Mouse (Mus musculus): ENCODE data around the gene Npw.
"Not testable (repeated sequence)": the region's sequence is repeated elsewhere in the genome, so short reads cannot be mapped to it uniquely, and the experiment has no call there.

Gene Npw

DNA sequence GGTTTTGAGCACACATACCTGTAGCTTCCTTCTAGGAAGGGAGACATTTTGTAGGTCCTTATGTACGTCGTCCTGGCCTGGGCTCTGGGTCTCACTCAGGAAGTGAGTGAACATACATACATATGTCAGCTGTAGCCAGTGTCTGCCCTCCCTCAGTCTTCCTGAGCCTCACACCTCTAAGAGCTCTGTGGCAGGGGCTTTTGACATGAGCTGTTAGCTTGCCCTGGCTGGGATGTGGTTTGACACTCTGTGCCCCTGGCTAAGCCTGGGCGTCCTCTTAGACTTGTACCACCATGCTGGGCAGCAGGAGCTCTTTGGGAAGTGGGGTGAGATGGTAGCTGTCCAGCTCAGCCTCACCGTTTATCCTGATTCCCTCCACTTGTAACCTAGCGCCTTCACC, 13.1 kb upstream of the Npw start:
- no peak for DNase-seq (ENCODE audit: low spot score in 2 of 2)

DNA sequence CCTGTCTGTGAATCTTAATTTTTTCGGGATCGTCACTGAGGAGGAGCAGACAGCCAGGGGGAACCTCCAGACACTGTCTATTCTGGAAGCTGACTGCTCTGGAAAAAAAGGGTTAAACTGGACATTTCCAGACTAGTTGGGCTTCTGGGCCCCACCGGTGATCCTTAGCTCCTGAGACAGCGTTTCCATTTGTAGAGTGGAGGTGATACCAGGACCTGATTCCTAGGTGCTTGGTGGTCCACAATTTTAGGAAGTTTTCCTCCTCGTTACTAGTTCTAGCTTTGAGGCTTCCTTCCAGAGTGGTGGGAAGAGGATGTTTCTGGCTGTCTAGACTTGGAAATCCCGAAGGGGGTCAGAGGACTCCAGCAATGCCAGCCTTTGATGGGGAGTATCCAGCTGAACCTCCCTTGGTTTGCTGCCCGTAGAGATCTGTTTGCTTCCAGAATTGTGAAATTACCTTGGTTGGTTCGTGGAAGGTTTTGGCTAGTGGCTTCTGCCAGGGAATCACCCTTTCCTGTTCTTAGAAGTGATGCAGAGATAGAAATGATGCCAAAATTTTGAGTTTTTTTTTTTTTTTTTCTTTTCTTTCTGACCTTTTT, 12.1 kb upstream of the Npw start:
- DNase-seq (ENCODE audit: low spot score in 2 of 2) = no peak

DNA sequence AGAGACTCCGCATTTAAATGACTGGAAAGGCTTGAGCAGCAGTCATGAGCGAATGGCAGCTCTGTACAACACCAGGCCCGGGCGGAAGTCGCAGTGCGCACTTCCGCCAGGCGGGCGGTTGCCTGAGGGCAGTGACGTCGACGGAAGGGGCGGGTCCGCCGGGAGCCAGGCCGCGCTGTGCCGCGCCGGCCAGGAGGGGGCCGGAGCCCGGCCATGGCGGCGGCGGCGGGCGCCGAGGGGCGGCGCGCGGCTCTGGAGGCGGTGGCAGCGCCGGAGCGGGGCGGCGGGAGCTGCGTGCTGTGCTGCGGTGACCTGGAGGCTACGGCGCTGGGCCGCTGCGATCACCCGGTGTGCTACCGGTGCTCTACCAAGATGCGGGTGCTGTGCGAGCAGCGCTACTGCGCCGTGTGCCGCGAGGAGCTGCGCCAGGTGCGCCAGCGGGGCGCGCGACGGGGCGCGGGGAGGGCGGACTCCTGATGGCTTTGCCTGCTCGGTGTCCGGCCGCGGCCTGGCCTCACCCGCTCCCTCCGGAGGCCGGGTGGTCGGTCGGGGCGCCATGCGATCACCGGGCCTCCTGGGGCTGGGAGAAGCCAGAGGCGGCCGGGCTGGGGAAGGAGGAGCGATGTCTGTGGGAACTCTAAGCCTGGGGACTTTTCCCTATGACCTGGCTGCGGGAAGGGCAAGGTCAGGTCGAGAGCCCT, 11.4 kb upstream of the Npw start, which contains the start of gene Zfp598:
Zfp598 (plus strand) TSS at position 143 of the 701 bp plus-strand sequence.
- peak; percentile 93 for DNase-seq (ENCODE audit: low spot score in 2 of 2)

DNA sequence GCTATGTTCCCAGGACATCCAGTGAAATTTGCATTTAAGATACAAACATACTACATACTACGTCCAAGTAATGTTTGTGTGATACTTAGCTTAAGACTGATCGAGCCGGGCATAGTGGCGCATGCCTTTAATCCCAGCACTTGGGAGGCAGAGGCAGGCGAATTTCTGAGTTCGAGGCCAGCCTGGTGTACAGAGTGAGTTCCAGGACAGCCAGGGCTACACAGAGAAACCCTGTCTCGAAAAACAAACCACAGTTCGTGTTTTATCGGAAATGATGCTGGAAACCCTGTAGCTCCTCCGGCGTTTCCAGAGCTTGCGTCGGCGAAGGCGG, 10.9 kb upstream of the Npw start:
- not testable (repeated sequence) for DNase-seq (ENCODE audit: low spot score in 2 of 2)

DNA sequence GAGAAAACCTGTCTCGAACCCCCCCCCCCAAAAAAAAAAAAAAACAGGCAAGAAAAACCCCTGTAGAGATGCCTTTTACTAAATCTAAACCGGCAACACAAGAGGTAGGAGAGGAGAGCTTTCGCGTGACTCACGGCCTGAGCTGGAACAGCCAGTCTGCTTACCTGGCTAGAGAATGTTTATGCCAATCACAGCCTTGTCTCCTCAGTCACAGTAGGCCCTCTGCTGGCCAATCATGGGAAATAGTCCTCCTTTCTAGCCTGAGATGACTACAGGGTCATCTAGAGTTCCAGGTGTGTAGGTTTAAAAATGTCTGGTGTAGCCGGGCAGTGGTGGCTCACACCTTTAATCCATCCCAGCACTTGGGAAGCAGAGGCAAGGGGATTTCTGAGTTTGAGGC, 9.2 kb upstream of the Npw start:
- DNase-seq (ENCODE audit: low spot score in 2 of 2) = peak in 1 of 2 experiments; percentile 55

DNA sequence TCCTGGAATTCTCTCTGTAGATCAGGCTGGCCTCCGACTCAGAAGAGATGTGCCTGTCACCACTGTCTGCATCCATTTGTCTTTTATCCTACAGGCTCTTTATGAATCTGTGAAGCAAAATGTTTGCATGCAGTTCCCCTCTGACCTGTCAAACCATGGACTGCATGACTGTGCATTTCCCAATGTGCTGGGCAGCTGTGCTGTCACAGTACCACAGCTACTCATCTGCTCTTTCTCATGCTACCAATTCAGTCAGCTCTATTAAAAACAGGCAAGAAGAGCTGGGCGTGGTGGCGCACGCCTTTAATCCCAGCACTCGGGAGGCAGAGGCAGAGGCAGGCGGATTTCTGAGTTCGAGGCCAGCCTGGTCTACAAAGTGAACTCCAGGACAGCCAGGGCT, 8.8 kb upstream of the Npw start:
- DNase-seq (ENCODE audit: low spot score in 2 of 2) = not testable (repeated sequence)

DNA sequence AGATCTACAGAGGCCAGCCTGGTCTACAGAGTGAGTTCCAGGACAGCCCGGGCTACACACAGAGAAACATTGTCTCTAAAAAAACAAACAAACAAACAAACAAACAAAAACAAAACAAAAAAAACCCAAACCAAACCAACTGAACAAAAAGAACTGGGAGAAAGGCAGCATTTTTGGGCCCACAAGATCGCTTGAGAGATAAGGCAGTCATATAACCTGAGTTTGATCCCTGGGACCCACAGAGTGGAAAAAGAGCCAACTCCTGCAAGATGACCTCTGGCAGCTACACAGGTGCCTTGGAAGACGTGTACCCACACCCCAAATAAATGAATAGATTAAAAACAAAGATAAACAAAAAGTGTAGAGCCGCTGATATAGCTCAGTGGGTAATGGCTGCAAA, 3.3 kb downstream of the Npw start:
- DNase-seq (ENCODE audit: low spot score in 2 of 2) = no peak

DNA sequence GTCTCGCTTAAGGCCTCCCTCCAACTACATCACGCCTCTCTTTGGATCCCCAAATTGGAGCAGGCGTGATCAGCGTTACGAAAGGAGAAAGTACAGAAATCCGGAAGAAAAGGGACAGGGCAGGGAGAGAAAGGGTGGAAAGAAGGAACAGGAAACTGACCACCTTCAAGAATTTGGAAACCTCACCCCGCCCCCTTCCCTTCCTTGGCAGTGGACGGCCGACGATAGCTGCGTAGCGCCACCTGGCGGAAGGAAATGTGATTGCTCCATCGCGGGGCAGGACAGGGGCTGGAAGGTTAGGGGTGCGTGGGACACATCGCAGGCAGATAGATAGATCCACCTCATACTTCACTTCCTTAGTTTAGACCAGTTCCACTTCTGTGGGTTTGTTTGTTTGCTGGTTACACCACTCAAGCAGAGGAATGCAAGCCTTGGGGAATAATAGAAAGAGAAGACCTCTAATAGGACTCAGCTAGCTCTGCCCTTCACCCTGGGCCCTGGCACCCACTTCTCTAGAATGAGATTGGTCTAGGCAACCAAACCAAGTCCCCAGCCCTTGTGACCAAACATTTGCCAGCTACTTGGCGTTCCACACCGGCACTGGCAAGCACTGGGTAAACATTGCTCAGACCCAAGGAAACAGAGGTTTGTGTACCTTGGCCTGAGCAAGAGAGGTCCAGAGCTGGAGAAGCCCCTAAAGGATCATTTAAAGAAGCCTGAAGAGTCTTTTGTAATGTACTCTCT, 4.1 kb downstream of the Npw start:
- DNase-seq (ENCODE audit: low spot score in 2 of 2) = peak; percentile 54 to 75

DNA sequence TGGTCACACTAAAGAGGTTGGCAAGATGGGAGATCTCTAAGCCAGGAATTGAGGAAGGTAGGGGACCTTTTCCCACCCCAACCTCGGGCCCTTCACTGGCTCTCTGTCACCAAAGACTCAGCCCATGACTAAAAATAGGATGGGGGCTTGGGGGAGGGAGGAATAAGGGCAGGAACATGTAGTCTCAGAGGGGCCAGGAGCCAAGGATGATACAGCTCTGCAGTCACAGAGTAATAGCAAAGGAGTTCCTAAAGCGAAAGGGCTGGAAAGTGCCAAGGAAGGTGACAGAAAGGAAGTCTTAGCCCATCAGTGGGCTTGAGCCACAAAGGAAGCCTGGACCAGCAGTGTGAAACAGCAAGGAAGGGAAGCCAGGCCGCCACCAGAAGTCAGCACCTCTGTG, 6.4 kb downstream of the Npw start:
- no peak for DNase-seq (ENCODE audit: low spot score in 2 of 2)

DNA sequence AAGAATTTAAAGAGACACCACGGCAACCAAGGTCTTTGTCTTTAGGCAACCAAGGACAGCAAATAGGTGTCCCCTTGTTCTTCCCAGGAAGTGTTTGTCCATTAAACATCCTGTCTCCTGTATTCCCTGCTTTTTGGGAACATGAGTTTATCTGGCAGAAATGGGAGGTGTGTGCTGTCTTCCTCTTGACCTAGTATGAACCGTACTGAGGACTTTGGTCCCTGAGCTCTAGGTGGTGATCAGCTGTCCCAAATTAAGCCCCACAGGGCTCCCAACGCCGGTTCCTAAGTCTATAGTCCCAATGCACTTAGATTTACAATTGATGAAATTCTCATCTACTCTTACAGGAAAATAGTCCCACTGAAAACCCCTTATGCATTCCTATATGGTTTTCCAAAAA, 7.5 kb downstream of the Npw start:
- no peak for DNase-seq (ENCODE audit: low spot score in 2 of 2)

DNA sequence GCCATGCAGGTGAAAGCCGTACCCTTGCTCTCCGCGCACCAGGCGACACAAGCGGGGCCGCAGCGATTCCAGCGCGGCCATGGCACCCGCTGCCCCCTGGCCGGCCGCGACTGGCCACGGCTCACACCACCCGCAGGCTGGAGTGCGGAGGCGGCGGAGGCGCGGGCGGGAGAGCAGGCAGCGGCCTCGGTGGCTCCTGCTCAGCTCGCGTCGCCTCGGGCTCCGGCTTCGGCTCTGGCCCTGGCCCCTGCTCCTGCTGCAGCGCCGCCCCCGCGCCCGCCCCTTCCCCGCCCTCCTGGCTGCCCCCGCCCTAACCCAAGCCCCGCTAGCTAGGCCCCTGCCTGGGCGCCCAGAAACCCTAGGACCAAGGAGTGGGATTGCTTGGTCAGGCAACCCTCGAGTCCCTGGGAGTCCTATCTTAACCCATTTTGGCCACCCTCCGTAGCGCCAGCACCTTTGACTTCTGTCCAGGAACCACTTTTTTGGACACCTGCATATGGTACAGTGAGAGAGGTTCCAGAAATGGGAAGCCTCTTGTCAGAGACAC, 8.1 kb downstream of the Npw start, which contains the start of gene Slc9a3r2:
Slc9a3r2 (minus strand) TSS at position 258 of the 547 bp plus-strand sequence.
- DNase-seq (ENCODE audit: low spot score in 2 of 2) = peak; percentile 60 to 67

DNA sequence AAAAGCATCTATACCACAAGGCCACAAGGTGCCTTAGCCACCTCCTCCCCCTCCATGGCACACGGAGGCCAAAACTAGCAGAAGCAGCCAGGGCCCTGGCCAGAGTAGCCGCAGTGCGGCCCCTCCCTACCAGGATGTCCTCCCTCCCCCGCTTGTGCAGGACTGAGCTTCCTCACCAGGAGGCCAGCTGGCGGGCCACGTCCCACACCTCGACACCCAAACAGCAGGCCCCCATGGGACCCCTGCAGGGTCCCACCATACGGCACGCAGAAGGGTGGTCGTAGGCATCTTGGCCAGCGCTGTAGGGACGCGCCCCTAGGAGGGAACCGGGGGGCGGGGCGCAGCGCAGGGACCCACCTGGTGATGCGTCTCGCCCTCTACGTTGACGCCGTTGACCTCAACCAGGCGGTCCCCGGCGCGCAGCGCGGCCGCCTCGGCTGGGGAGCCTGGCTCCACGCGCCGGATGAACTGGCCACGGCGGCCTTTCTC, 8.6 kb downstream of the Npw start:
- DNase-seq (ENCODE audit: low spot score in 2 of 2) = peak; percentile 76 to 82

DNA sequence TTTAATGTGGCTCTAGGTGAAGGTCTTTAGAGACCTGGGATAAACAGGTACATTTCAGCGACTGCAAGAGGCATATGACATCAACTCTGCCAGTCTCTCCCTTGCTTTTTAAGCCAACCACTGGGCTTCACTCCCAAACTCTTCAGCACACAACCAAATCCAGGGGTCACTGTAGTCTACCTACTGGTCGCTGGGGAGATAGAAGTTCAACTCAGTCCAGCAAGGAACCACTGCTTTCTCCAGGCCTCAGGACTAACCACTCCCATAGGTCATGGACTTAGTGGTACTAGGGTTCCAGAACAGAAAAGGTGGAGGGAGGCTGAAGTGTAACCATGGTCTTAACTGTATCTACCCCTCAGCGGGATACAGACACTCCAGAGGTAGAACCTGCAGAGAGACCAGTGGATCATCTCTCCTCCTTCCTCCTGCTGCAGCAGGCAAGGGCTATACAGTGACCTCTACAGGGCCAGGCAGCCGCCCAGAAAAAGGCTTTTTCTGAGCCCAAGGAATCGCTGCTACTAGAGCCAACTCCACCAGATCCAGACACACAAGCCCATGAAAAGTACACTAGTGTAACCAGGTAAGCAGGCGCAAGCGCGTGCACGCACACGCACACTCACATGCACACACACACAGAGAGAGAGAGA, 9.4 kb downstream of the Npw start:
- no peak for DNase-seq (ENCODE audit: low spot score in 2 of 2)

DNA sequence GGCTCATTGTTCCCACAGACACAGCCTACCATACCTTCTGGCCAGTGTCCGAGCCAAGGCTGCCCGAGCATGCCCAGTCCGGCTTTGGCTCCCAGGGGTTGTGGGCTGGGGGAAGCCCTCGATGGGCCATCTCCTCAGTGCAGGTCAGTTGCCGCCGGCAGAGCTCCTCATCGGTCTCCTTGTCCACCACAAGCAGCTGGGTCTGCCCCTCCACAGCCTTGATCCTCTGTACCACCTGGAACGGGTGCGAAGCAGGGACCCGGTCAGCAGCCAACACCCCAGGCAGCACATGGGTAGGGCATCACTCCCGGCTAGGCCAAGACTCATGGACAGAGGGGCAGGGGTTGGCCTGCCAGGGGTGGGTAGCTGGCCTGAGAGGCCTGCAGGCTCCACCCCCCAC, 10.8 kb downstream of the Npw start:
- no peak for DNase-seq (ENCODE audit: low spot score in 2 of 2)

DNA sequence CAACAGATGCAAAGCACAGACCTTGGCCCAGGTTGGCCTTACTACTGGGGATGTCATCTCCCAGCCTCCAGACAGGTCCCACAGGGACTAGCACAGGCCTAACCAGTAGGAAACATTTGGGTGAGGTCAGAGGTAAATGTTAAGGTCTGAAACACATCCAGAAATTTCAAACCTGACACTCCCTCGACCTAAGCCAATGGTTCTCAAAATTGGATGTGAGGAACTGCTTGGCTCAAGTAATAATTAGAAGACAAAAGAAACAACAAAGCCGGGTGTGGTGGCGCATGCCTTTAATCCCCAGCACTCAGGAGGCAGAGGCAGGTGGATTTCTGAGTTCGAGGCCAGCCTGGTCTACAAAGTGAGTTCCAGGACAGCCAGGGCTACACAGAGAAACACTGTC, 11.9 kb downstream of the Npw start:
- DNase-seq (ENCODE audit: low spot score in 2 of 2) = peak in 1 of 2 experiments; percentile 59

DNA sequence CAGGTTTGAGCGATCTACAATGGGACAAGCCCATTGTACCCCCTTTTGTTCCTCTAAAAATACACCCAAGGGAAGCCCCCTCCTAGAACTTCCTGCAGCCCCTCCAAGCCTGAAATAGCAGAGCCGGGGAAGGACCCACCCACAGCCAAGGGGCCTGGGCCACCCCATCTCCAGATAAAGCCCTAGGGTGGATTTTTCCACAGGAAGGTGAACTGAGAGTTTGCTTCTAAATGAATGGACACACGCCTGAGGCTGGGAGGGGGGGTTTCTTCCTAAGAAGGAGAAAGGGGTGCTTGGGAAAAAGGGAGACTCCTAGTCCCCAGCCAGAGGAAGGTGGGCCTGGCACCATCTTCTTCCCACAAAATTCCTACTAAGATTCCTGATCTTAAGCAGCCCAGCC, 12.3 kb downstream of the Npw start:
- peak; percentile 73 to 88 for DNase-seq (ENCODE audit: low spot score in 2 of 2)

DNA sequence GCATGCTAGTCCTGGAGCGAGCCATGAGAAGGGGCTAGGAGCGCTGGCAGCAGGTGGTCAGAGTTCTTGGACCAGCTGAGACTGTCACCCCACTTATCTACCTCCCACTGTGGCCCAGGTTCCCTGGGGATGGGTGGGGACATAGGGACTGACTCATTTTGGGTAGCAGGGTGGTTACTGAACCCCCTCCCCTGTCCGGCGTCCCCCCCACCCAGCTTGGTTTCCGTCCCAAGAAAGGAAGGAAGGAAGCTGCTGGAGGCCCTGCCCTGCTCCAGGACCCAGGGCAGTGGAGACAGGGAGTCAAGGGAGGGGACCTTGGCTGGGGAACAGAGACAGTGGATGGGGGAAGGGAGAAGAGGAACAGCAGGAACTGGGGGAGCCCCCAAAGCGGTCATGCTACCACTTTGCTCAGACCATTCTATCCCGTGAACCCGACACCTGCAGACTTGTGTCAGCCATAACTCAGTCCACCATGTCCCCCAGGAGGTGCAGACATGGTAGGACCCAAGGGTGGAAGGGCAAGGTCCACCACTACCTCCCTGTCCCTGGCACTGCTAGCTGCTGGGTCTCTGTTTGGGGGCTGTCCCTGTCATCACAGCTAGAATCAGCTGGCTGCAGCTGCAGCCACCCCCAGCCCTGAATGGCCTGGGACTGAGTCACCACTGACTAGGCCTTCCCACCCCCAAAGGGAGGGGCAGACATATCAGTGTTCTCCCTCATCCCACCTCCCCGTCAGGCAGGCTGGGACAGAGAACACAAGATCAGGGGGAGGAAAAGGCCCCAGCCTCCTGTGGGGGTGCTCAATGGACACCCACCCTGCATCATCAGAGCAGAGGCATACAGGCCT, 13.2 kb downstream of the Npw start:
- peak; percentile 80 to 89 for DNase-seq (ENCODE audit: low spot score in 2 of 2)

DNA sequence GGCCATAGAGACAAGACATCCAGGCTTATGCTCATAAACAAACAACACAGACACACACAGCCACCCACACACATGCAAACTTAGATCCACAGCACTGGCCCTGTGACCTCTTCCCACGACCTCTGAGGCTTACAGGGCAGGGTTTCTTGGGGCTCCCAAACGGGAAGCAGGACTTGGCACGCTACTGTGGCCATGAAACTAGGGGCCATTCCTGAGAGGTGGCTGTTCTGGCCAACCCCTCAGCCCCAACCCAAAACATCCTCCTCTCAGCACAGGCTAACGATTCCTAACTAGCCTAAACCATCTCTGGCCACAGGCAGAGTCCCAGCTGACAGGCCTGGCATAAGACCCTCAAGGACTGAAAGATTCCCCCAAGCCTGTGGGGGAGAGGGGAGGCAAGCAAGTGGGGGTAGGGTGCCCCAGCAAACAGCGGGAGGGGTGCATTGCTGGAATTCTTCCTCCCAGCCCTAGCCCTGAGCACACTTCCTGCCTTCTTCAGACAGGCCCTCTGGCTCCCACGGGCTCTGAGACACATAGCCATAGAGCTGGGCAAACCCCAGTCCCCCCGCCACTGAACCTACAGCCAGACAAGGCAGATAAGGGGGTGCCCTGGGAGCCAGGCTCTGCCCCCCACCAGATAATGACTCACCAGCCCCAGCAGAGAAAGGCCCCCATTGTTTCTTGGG, 14.1 kb downstream of the Npw start:
- DNase-seq (ENCODE audit: low spot score in 2 of 2) = peak; percentile 57 to 67

DNA sequence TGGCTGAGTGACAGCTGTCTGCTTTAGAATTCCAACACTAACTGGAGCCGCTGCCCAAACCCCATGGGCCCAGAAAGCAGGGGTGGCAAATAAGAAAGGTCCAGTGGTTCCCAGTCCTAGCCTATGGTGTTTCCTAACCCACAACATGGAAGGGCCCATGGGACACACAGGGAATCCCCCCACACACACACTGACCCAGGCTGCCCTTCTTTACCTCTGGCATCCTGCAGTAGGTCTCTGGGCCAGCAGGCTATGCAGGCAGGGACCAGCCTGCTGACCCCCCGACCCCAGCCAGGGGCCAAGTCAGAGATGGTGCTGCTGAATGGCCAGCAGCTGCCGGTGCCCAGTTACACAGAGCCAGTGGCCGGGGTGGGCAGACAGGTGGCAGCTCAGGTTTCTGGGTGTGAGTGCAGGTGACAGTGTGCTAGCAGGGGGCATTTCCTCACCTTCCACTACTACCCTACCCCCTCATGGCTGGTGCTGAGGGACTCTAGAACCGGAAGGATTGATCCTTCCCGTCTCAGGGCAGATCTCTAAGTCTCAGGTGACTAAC, 15.4 kb downstream of the Npw start:
- DNase-seq (ENCODE audit: low spot score in 2 of 2) = no peak

DNA sequence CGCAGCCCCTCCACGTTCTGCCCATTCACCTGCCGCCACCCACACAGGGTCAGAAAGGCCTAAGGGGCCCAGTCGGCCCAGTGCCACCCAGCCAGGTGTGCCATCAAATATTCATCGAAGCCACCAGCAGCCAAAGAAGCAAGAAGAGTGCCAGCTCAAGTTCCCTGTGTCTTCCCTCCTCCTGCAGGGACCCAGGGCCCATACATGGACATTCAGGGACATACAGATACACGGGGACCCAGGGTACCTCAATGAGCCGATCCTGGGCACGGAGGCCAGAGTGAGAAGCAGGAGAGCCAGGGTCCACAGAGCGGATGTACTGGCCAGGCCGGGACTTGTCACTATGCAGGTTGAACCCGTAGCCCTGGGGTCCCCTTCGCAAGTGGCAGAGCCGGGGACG, 16.3 kb downstream of the Npw start:
- peak in 1 of 2 experiments; percentile 16 for DNase-seq (ENCODE audit: low spot score in 2 of 2)
